Mouse (Mus musculus): ENCODE data around the gene Flywch2.

Gene Flywch2

GRCm38 (mm10) chr17:23748631-23749391 is 37.1 kb downstream of the Flywch2 start:
- peak; percentile 90 for DNase-seq (ENCODE audit: low read depth, low spot score)

GRCm38 (mm10) chr17:23748026-23748425 is 37.9 kb downstream of the Flywch2 start:
- DNase-seq (ENCODE audit: low read depth, low spot score) = no peak

GRCm38 (mm10) chr17:23747471-23747870 is 38.4 kb downstream of the Flywch2 start:
- DNase-seq (ENCODE audit: low read depth, low spot score) = no peak

GRCm38 (mm10) chr17:23746767-23747166 is 39.1 kb downstream of the Flywch2 start:
- no peak for DNase-seq (ENCODE audit: low read depth, low spot score)

- DNase-seq (ENCODE audit: low read depth, low spot score) = no peak
These were observed 39.6 kb downstream of the Flywch2 start for GRCm38 (mm10) chr17:23746311-23746710.

GRCm38 (mm10) chr17:23745301-23746251 is 40.3 kb downstream of the Flywch2 start, which contains the start of gene Kremen2:
Gene Kremen2, minus strand, starts transcription at chr17:23745833.
- no peak for DNase-seq (ENCODE audit: low read depth, low spot score)

- DNase-seq (ENCODE audit: low read depth, low spot score) = no peak
These were observed 41.2 kb downstream of the Flywch2 start for GRCm38 (mm10) chr17:23744651-23745050.

GRCm38 (mm10) chr17:23744076-23744475 is 41.8 kb downstream of the Flywch2 start:
- DNase-seq (ENCODE audit: low read depth, low spot score) = no peak

GRCm38 (mm10) chr17:23742941-23743340 is 42.9 kb downstream of the Flywch2 start:
- no peak for DNase-seq (ENCODE audit: low read depth, low spot score)

- peak; percentile 59 for DNase-seq (ENCODE audit: low read depth, low spot score)
These were observed 43.6 kb downstream of the Flywch2 start for GRCm38 (mm10) chr17:23742210-23742793.

- no peak for DNase-seq (ENCODE audit: low read depth, low spot score)
These were observed 44.3 kb downstream of the Flywch2 start for GRCm38 (mm10) chr17:23741359-23742209.

GRCm38 (mm10) chr17:23740598-23741021 is 45.3 kb downstream of the Flywch2 start, which contains the start of gene Paqr4:
Gene Paqr4, minus strand, starts transcription at chr17:23740867.
- peak; percentile 61 for DNase-seq (ENCODE audit: low read depth, low spot score)

GRCm38 (mm10) chr17:23740136-23740584 is 45.7 kb downstream of the Flywch2 start:
- DNase-seq (ENCODE audit: low read depth, low spot score) = peak; percentile 98

- DNase-seq (ENCODE audit: low read depth, low spot score) = peak; percentile 64
These were observed 46.4 kb downstream of the Flywch2 start for GRCm38 (mm10) chr17:23739202-23740135.

- no peak for DNase-seq (ENCODE audit: low read depth, low spot score)
These were observed 47.1 kb downstream of the Flywch2 start for GRCm38 (mm10) chr17:23738836-23739201.

GRCm38 (mm10) chr17:23737493-23738445 is 48.1 kb downstream of the Flywch2 start:
- DNase-seq (ENCODE audit: low read depth, low spot score) = peak; percentile 51

GRCm38 (mm10) chr17:23734341-23734740 is 51.5 kb downstream of the Flywch2 start:
- no peak for DNase-seq (ENCODE audit: low read depth, low spot score)

GRCm38 (mm10) chr17:23730441-23730840 is 55.4 kb downstream of the Flywch2 start:
- DNase-seq (ENCODE audit: low read depth, low spot score) = no peak

Measured in brain, adult 2 months (tissue).